Mouse (Mus musculus): ENCODE data around the gene Lef1. TPM values are rescaled to one million over a fixed set of nuclear protein-coding genes. Genes with fewer than 3 reads are reported as not detected.

Gene Lef1
- polyA plus RNA-seq, 2 experiments, result 0.12 to 0.25 TPM

GRCm38 (mm10) chr3:131144250-131144649 lies 34.0 kb downstream of the Lef1 start:
- Histone ChIP-seq H3K4me2 (ENCODE audit: low read depth) (no peak overlapping the region), H3K4me1 (replicated peaks; ENCODE audit: control insufficient read depth in 2 of 2, insufficient read depth in 2 of 2, low read length in 1 of 2) (peaks cover 0 to 4% of the 10 kb centered on the region in 2 experiments; a peak in 1 of 4 replicates), H3K27me3 (ENCODE audit: control insufficient read depth, insufficient read depth, low read length) (no peaks in the 10 kb centered on the region), H3K9me3 (ENCODE audit: control insufficient read depth, low read length) (no peaks in the 10 kb centered on the region), H3K27ac (no peak overlapping the region), H3K4me3 (ENCODE audit: insufficient read depth in 1 of 2, low read depth in 2 of 2, low read length in 2 of 2) (no peak overlapping the region), H3K36me3 (replicated peaks; ENCODE audit: control insufficient read depth, insufficient read depth, low read depth) (no peaks in the 10 kb centered on the region), H3K9ac (replicated peaks) (no peak overlapping the region)
- ATAC-seq (ENCODE audit: insufficient read depth) (no peak), DNase-seq (ENCODE audit: low read depth in 3 of 3, low spot score in 3 of 3) (no peak)
- TF ChIP-seq EP300 (IDR thresholded peaks at IDR 0.05; ENCODE audit: low read depth) (no peak), CTCF (IDR thresholded peaks at IDR 0.05; ENCODE audit: low read depth) (no peak)
- 57% methylated on average over 2 of the region's 2 CpGs for WGBS (ENCODE audit: insufficient replicate concordance)

- Histone ChIP-seq H3K9ac (replicated peaks) (no peak overlapping the region), H3K36me3 (replicated peaks; ENCODE audit: control insufficient read depth, insufficient read depth, low read depth) (no peaks in the 10 kb centered on the region), H3K27ac (no peak overlapping the region), H3K4me1 (replicated peaks; ENCODE audit: control insufficient read depth in 2 of 2, insufficient read depth in 2 of 2, low read length in 1 of 2) (no peaks in the 10 kb centered on the region), H3K4me3 (ENCODE audit: insufficient read depth in 1 of 2, low read depth in 2 of 2, low read length in 2 of 2) (no peak overlapping the region), H3K9me3 (ENCODE audit: control insufficient read depth, low read length) (no peaks in the 10 kb centered on the region), H3K4me2 (ENCODE audit: low read depth) (no peak overlapping the region), H3K27me3 (ENCODE audit: control insufficient read depth, insufficient read depth, low read length) (no peaks in the 10 kb centered on the region)
- DNase-seq (ENCODE audit: low read depth in 3 of 3, low spot score in 3 of 3), result no peak
- no peak for TF ChIP-seq EP300 (IDR thresholded peaks at IDR 0.05; ENCODE audit: low read depth)
- TF ChIP-seq CTCF (IDR thresholded peaks at IDR 0.05; ENCODE audit: low read depth), result no peak
- 84% methylated on average over 4 of the region's 4 CpGs for WGBS (ENCODE audit: insufficient replicate concordance)
- no peak for ATAC-seq (ENCODE audit: insufficient read depth)
Measured at GRCm38 (mm10) chr3:131152921-131153320, 42.6 kb downstream of the Lef1 start.

GRCm38 (mm10) chr3:131153896-131154295 lies 43.6 kb downstream of the Lef1 start:
- Histone ChIP-seq H3K9ac (replicated peaks) (no peak overlapping the region), H3K4me2 (ENCODE audit: low read depth) (no peak overlapping the region), H3K36me3 (replicated peaks; ENCODE audit: control insufficient read depth, insufficient read depth, low read depth) (no peaks in the 10 kb centered on the region), H3K4me3 (ENCODE audit: insufficient read depth in 1 of 2, low read depth in 2 of 2, low read length in 2 of 2) (no peak overlapping the region), H3K9me3 (ENCODE audit: control insufficient read depth, low read length) (no peaks in the 10 kb centered on the region), H3K27ac (no peak overlapping the region), H3K4me1 (replicated peaks; ENCODE audit: control insufficient read depth in 2 of 2, insufficient read depth in 2 of 2, low read length in 1 of 2) (no peaks in the 10 kb centered on the region), H3K27me3 (ENCODE audit: control insufficient read depth, insufficient read depth, low read length) (no peaks in the 10 kb centered on the region)
- DNase-seq (ENCODE audit: low read depth in 3 of 3, low spot score in 3 of 3) (no peak), ATAC-seq (ENCODE audit: insufficient read depth) (no peak)
- TF ChIP-seq EP300 (IDR thresholded peaks at IDR 0.05; ENCODE audit: low read depth), result no peak
- no peak for TF ChIP-seq CTCF (IDR thresholded peaks at IDR 0.05; ENCODE audit: low read depth)
- 67% methylated on average over 4 of the region's 4 CpGs for WGBS (ENCODE audit: insufficient replicate concordance)

GRCm38 (mm10) chr3:131154576-131154975 lies 44.3 kb downstream of the Lef1 start:
- TF ChIP-seq CTCF (IDR thresholded peaks at IDR 0.05; ENCODE audit: low read depth) (no peak), EP300 (IDR thresholded peaks at IDR 0.05; ENCODE audit: low read depth) (no peak)
- Histone ChIP-seq H3K9me3 (ENCODE audit: control insufficient read depth, low read length) (no peaks in the 10 kb centered on the region), H3K4me1 (replicated peaks; ENCODE audit: control insufficient read depth in 2 of 2, insufficient read depth in 2 of 2, low read length in 1 of 2) (no peaks in the 10 kb centered on the region), H3K36me3 (replicated peaks; ENCODE audit: control insufficient read depth, insufficient read depth, low read depth) (no peaks in the 10 kb centered on the region), H3K4me2 (ENCODE audit: low read depth) (no peak overlapping the region), H3K27ac (no peak overlapping the region), H3K9ac (replicated peaks) (no peak overlapping the region), H3K27me3 (ENCODE audit: control insufficient read depth, insufficient read depth, low read length) (no peaks in the 10 kb centered on the region), H3K4me3 (ENCODE audit: insufficient read depth in 1 of 2, low read depth in 2 of 2, low read length in 2 of 2) (no peak overlapping the region)
- 59% methylated on average over 9 of the region's 9 CpGs for WGBS (ENCODE audit: insufficient replicate concordance)
- DNase-seq (ENCODE audit: low read depth in 3 of 3, low spot score in 3 of 3) (no peak), ATAC-seq (ENCODE audit: insufficient read depth) (no peak)

GRCm38 (mm10) chr3:131155066-131155465 lies 44.8 kb downstream of the Lef1 start:
- no peak overlapping the region for H3K4me3 ChIP-seq (ENCODE audit: insufficient read depth in 1 of 2, low read depth in 2 of 2, low read length in 2 of 2)
- H3K9me3 ChIP-seq (ENCODE audit: control insufficient read depth, low read length), result no peaks in the 10 kb centered on the region
- H3K9ac ChIP-seq (replicated peaks), result no peak overlapping the region
- whole genome bisulfite sequencing (ENCODE audit: insufficient replicate concordance), result 53% methylated on average over 7 of the region's 7 CpGs
- ATAC-seq (ENCODE audit: insufficient read depth), result no peak
- DNase-seq (ENCODE audit: low read depth in 3 of 3, low spot score in 3 of 3), result no peak
- H3K4me1 ChIP-seq (replicated peaks; ENCODE audit: control insufficient read depth in 2 of 2, insufficient read depth in 2 of 2, low read length in 1 of 2), result no peaks in the 10 kb centered on the region
- H3K4me2 ChIP-seq (ENCODE audit: low read depth), result no peak overlapping the region
- H3K27ac ChIP-seq, result no peak overlapping the region
- no peaks in the 10 kb centered on the region for H3K36me3 ChIP-seq (replicated peaks; ENCODE audit: control insufficient read depth, insufficient read depth, low read depth)
- no peaks in the 10 kb centered on the region for H3K27me3 ChIP-seq (ENCODE audit: control insufficient read depth, insufficient read depth, low read length)
- TF ChIP-seq CTCF (IDR thresholded peaks at IDR 0.05; ENCODE audit: low read depth) (no peak), EP300 (IDR thresholded peaks at IDR 0.05; ENCODE audit: low read depth) (no peak)

Data from liver, embryonic 14.5 days (tissue).